Mouse (Mus musculus) c-Kit-positive CD71-positive TER-119-positive erythroid progenitor cells, embryonic 14.5 days (primary cell): ENCODE measurements around the gene Nckap5.

Source experiments
- DNase-seq: peaks from one replicate; pipeline ENCODE4 v3.0.0-alpha.2; 2013; ENCODE audit warnings: low spot score

The Nckap5 gene

GRCm38 (mm10) chr1:125910211-125910870 is 920.3 kb downstream of the Nckap5 start:
- DNase-seq: no peak

- no peak for DNase-seq
Measured at GRCm38 (mm10) chr1:125893158-125893557, 937.4 kb downstream of the Nckap5 start.

- no peak for DNase-seq
Measured at GRCm38 (mm10) chr1:125870056-125870455, 960.5 kb downstream of the Nckap5 start.
